Mouse (Mus musculus): ENCODE results near the gene Per2. TPM values are rescaled to one million over a fixed set of nuclear protein-coding genes. Genes with fewer than 3 reads are reported as not detected.

Gene Per2
- polyA plus RNA-seq (2015; fragmentation: Illumina TruSeq; extraction: RNeasy Lipid Tissue Mini Kit (QIAGEN cat#74804); ENCODE audit: insufficient read depth, low read depth, low replicate concordance): 4.2 TPM

GRCm38 (mm10) chr1:91459059-91459809, at the start of gene Per2:
Per2 (minus strand) TSS chr1:91459324.

GRCm38 (mm10) chr1:91494457-91495140, 35.5 kb upstream of the Per2 start, which contains the start of gene Traf3ip1:
Traf3ip1 (plus strand) TSS chr1:91494647.

GRCm38 (mm10) chr1:91413898-91414594, 45.1 kb downstream of the Per2 start, which contains the start of gene Hes6:
Hes6 (minus strand) TSS chr1:91414038.

GRCm38 (mm10) chr1:91398260-91399062, 60.7 kb downstream of the Per2 start, which contains the start of gene Ilkap:
Ilkap (minus strand) TSS chr1:91398815.

GRCm38 (mm10) chr1:91366215-91367108, 92.7 kb downstream of the Per2 start, which contains the start of gene Erfe:
Erfe (plus strand) TSS chr1:91366430.

Other genes starting within 250 kb of the Per2 start
- 28.6 TPM for gene Ube2f, start 209.0 kb downstream of the Per2 start, polyA plus RNA-seq (2015; fragmentation: Illumina TruSeq; extraction: RNeasy Lipid Tissue Mini Kit (QIAGEN cat#74804); ENCODE audit: insufficient read depth, low read depth, low replicate concordance)
- 13.3 TPM for gene Scly, start 161.0 kb downstream of the Per2 start, polyA plus RNA-seq (2015; fragmentation: Illumina TruSeq; extraction: RNeasy Lipid Tissue Mini Kit (QIAGEN cat#74804); ENCODE audit: insufficient read depth, low read depth, low replicate concordance)
- 0.52 TPM for gene Espnl, start 137.2 kb downstream of the Per2 start, polyA plus RNA-seq (2015; fragmentation: Illumina TruSeq; extraction: RNeasy Lipid Tissue Mini Kit (QIAGEN cat#74804); ENCODE audit: insufficient read depth, low read depth, low replicate concordance)
- 0.78 TPM for gene Klhl30, start 108.3 kb downstream of the Per2 start, polyA plus RNA-seq (2015; fragmentation: Illumina TruSeq; extraction: RNeasy Lipid Tissue Mini Kit (QIAGEN cat#74804); ENCODE audit: insufficient read depth, low read depth, low replicate concordance)
- not detected for gene Erfe, start 92.9 kb downstream of the Per2 start, polyA plus RNA-seq (2015; fragmentation: Illumina TruSeq; extraction: RNeasy Lipid Tissue Mini Kit (QIAGEN cat#74804); ENCODE audit: insufficient read depth, low read depth, low replicate concordance)
- 36.3 TPM for gene Ilkap, start 60.5 kb downstream of the Per2 start, polyA plus RNA-seq (2015; fragmentation: Illumina TruSeq; extraction: RNeasy Lipid Tissue Mini Kit (QIAGEN cat#74804); ENCODE audit: insufficient read depth, low read depth, low replicate concordance)
- 8.0 TPM for gene Hes6, start 45.3 kb downstream of the Per2 start, polyA plus RNA-seq (2015; fragmentation: Illumina TruSeq; extraction: RNeasy Lipid Tissue Mini Kit (QIAGEN cat#74804); ENCODE audit: insufficient read depth, low read depth, low replicate concordance)
- 1.8 TPM for gene Traf3ip1, start 35.3 kb upstream of the Per2 start, polyA plus RNA-seq (2015; fragmentation: Illumina TruSeq; extraction: RNeasy Lipid Tissue Mini Kit (QIAGEN cat#74804); ENCODE audit: insufficient read depth, low read depth, low replicate concordance)
- gene Asb1, start 81.2 kb upstream of the Per2 start, polyA plus RNA-seq (2015; fragmentation: Illumina TruSeq; extraction: RNeasy Lipid Tissue Mini Kit (QIAGEN cat#74804); ENCODE audit: insufficient read depth, low read depth, low replicate concordance): 2.1 TPM